Mouse (Mus musculus): Measurements from ENCODE around the gene 4833439L19Rik. TPM values are rescaled to one million over a fixed set of nuclear protein-coding genes. Genes with fewer than 3 reads are reported as not detected.

4833439L19Rik gene
- polyA plus RNA-seq, 1 experiment from 2014 or later: 205 TPM

DNA sequence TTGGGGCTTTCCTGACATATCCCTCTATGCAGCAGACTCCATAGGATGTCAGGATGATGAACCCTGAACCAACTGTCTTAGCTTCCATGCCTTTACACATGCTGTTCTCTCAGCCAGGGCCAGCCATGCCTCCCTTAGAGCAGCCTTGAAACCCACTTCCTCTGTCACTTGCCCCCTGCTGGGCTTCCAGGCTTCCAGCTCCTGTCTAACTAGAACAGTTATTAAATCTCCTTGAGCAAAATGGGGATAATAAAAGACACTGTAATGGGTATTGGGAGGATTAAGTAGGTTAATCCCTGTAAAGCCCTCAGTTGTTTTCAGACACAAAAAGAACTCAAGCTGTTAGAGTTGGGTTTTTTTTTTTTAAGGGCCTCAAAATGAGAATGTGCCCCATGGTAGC is 38.3 kb upstream of the 4833439L19Rik start:
- H3K9ac ChIP-seq (replicated peaks; ENCODE audit: low read length): no peak overlapping the region
- no peak overlapping the region for H3K4me3 ChIP-seq (ENCODE audit: low read length)
- H3K9me3 ChIP-seq (ENCODE audit: low read length): no peaks in the 10 kb centered on the region
- ATAC-seq (ENCODE audit: low FRiP score, low TSS enrichment): no peak
- H3K4me2 ChIP-seq (replicated peaks; ENCODE audit: low read depth, low read length): no peak overlapping the region
- H3K27me3 ChIP-seq (ENCODE audit: insufficient read depth, low read length): no peaks in the 10 kb centered on the region
- H3K27ac ChIP-seq (ENCODE audit: low read length): no peak overlapping the region
- peaks cover 24% of the 10 kb centered on the region; the same call in 1 of the 2 replicates for H3K36me3 ChIP-seq (ENCODE audit: insufficient read depth, low read length)
- no peaks in the 10 kb centered on the region for H3K4me1 ChIP-seq (ENCODE audit: insufficient read depth, low read length)

DNA sequence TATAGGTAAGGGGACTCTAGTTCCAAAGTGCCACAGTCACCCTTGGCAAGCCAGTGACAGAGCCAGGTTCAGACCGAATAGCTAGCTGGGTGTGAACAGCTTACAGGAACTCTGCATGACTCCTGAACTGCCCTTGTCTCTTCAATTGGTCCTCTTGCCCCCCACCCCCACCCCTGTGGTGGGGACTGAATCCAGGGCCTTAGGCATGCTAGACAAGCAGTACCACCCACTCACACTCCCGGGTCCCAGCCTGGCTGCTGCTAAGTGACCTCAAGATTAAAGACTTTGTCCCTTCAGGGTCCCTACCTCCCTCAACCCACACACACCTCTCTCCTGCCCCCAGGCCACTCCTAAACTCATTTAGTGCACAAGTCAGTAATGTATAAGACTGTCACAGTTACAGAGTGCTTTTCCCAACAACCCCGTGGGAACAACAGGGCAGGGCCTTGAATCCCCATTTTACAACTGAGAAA is 37.4 kb upstream of the 4833439L19Rik start:
- 16% methylated on average over 3 of the region's 3 CpGs for WGBS
- no peak overlapping the region; the same call in 1 of the 2 replicates for H3K9ac ChIP-seq (replicated peaks; ENCODE audit: low read length)
- H3K4me3 ChIP-seq (ENCODE audit: low read length): no peak overlapping the region
- H3K27me3 ChIP-seq (ENCODE audit: insufficient read depth, low read length): no peaks in the 10 kb centered on the region
- no peak for ATAC-seq (ENCODE audit: low FRiP score, low TSS enrichment)
- no peaks in the 10 kb centered on the region for H3K4me1 ChIP-seq (ENCODE audit: insufficient read depth, low read length)
- peaks cover 28% of the 10 kb centered on the region; the same call in 1 of the 2 replicates for H3K36me3 ChIP-seq (ENCODE audit: insufficient read depth, low read length)
- H3K27ac ChIP-seq (ENCODE audit: low read length): no peak overlapping the region
- H3K9me3 ChIP-seq (ENCODE audit: low read length): no peaks in the 10 kb centered on the region
- no peak overlapping the region for H3K4me2 ChIP-seq (replicated peaks; ENCODE audit: low read depth, low read length)

DNA sequence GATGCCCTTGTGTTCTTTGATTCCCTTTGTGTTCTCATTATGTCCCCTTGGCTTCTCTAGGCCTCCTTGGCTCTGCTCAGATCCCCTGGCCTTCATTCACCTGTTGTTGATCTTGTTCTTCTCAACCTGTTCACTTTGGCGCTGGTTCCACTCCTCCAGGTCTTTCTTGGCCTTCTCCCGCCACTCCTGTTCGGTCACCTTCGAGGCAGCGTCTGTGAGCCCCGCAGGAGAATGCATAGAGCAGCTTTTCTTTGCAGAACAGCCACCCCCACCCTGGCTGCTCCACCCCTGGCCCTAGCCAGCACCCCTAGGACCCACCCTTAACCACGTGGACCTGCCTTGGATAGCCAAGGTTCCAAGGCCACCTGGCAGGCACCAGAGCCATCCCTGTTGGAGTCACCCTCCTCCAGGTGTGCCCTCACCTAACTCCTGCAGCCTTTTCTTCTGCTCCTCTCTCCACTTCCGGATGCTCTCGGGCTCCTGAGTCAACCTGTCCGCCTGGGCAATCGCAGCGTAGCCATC is 33.4 kb upstream of the 4833439L19Rik start:
- H3K27me3 ChIP-seq (ENCODE audit: insufficient read depth, low read length): no peaks in the 10 kb centered on the region
- peaks cover 15% of the 10 kb centered on the region; the same call in 1 of the 2 replicates for H3K36me3 ChIP-seq (ENCODE audit: insufficient read depth, low read length)
- H3K4me2 ChIP-seq (replicated peaks; ENCODE audit: low read depth, low read length): no peak overlapping the region
- H3K9ac ChIP-seq (replicated peaks; ENCODE audit: low read length): no peak overlapping the region
- no peaks in the 10 kb centered on the region for H3K4me1 ChIP-seq (ENCODE audit: insufficient read depth, low read length)
- ATAC-seq (ENCODE audit: low FRiP score, low TSS enrichment): no peak
- H3K9me3 ChIP-seq (ENCODE audit: low read length): no peaks in the 10 kb centered on the region
- H3K27ac ChIP-seq (ENCODE audit: low read length): no peak overlapping the region
- H3K4me3 ChIP-seq (ENCODE audit: low read length): no peak overlapping the region
- 85% methylated on average over 12 of the region's 12 CpGs for WGBS

DNA sequence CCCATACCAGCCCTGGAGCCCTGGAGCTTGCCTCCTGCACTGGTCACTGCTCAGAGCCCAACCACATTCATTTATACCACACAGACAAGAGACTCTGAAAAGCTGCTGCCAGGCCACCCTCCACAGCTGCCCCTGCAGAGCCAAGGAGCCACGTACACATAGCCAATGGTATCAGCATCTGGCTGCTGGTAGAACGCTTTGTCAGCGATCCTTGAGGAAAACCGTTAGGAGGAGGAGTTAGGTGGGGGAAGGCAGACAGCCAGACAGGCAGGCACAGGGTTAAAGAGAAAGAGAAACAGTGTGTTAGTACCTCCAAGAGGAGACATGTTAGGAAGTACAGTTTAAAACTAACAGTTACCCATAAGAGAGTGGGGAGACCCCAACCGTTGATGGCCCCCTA is 31.6 kb upstream of the 4833439L19Rik start:
- H3K4me2 ChIP-seq (replicated peaks; ENCODE audit: low read depth, low read length): no peak overlapping the region
- H3K9me3 ChIP-seq (ENCODE audit: low read length): no peaks in the 10 kb centered on the region
- H3K4me3 ChIP-seq (ENCODE audit: low read length): no peak overlapping the region
- ATAC-seq (ENCODE audit: low FRiP score, low TSS enrichment): no peak
- 59% methylated on average over 5 of the region's 5 CpGs for WGBS
- peaks cover 1% of the 10 kb centered on the region; the same call in 1 of the 2 replicates for H3K4me1 ChIP-seq (ENCODE audit: insufficient read depth, low read length)
- H3K27ac ChIP-seq (ENCODE audit: low read length): no peak overlapping the region
- H3K27me3 ChIP-seq (ENCODE audit: insufficient read depth, low read length): no peaks in the 10 kb centered on the region
- H3K36me3 ChIP-seq (ENCODE audit: insufficient read depth, low read length): peaks cover 15% of the 10 kb centered on the region; the same call in 1 of the 2 replicates
- no peak overlapping the region for H3K9ac ChIP-seq (replicated peaks; ENCODE audit: low read length)

DNA sequence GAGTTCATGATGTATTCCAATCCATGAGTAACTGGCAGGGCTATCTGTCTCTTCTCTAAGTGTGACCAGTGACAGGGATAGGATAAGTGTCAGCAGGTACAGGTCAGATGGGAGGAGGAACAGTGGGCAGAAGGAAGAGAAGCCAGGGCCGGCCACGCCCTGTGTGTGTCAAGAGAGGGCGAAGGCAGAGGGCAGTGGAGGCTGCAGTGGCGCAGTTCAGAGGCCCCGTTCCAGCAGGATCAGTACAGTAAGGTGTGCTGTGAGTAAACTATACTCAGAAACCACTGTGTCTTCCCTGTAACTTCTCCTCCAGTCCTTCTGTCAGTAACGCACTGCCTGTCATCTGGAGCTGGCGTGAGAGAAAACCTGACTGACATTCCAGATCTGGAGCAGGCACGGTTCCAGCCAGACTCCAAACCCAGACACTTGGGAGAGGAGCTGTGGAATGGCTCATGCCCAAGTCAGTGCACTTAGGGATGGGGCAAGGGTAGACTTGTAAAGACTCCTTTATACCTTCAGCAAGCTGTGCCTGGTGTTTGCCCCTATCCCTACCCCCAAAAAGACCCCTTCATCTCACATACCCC is 31.0 kb upstream of the 4833439L19Rik start:
- H3K4me2 ChIP-seq (replicated peaks; ENCODE audit: low read depth, low read length): no peak overlapping the region
- no peak overlapping the region for H3K27ac ChIP-seq (ENCODE audit: low read length)
- H3K4me1 ChIP-seq (ENCODE audit: insufficient read depth, low read length): peaks cover 8% of the 10 kb centered on the region
- WGBS: 83% methylated on average over 8 of the region's 8 CpGs
- H3K9ac ChIP-seq (replicated peaks; ENCODE audit: low read length): no peak overlapping the region
- no peaks in the 10 kb centered on the region for H3K9me3 ChIP-seq (ENCODE audit: low read length)
- no peak overlapping the region for H3K4me3 ChIP-seq (ENCODE audit: low read length)
- no peaks in the 10 kb centered on the region for H3K27me3 ChIP-seq (ENCODE audit: insufficient read depth, low read length)
- no peak for ATAC-seq (ENCODE audit: low FRiP score, low TSS enrichment)
- peaks cover 14% of the 10 kb centered on the region; the same call in 1 of the 2 replicates for H3K36me3 ChIP-seq (ENCODE audit: insufficient read depth, low read length)

DNA sequence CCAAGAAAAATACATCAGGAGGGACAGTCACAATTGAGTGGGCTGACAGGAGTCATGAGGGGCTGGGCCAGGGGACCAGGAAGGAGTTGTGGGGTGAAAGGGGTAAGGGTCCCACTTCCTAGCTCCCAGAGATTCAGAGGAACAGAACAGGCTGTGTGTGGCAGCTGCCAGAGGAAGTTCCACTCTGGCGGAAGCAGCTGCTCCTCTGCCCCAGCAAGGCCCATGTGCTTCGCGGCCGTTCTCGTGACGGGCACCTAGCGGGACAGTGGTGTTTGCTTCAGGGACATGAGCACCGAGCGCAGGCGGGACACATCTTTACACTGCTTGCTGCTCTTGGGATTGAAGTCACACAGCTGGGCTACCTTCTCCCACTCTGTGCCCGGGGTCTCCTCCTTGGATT is 28.4 kb upstream of the 4833439L19Rik start:
- 85% methylated on average over 11 of the region's 11 CpGs for WGBS
- Histone ChIP-seq H3K9me3 (ENCODE audit: low read length) (no peaks in the 10 kb centered on the region), H3K27me3 (ENCODE audit: insufficient read depth, low read length) (no peaks in the 10 kb centered on the region), H3K4me1 (ENCODE audit: insufficient read depth, low read length) (peaks cover 19% of the 10 kb centered on the region), H3K4me2 (replicated peaks; ENCODE audit: low read depth, low read length) (no peak overlapping the region), H3K9ac (replicated peaks; ENCODE audit: low read length) (no peak overlapping the region), H3K4me3 (ENCODE audit: low read length) (no peak overlapping the region), H3K36me3 (ENCODE audit: insufficient read depth, low read length) (peaks cover 5% of the 10 kb centered on the region; the same call in 1 of the 2 replicates), H3K27ac (ENCODE audit: low read length) (no peak overlapping the region)
- no peak for ATAC-seq (ENCODE audit: low FRiP score, low TSS enrichment)

DNA sequence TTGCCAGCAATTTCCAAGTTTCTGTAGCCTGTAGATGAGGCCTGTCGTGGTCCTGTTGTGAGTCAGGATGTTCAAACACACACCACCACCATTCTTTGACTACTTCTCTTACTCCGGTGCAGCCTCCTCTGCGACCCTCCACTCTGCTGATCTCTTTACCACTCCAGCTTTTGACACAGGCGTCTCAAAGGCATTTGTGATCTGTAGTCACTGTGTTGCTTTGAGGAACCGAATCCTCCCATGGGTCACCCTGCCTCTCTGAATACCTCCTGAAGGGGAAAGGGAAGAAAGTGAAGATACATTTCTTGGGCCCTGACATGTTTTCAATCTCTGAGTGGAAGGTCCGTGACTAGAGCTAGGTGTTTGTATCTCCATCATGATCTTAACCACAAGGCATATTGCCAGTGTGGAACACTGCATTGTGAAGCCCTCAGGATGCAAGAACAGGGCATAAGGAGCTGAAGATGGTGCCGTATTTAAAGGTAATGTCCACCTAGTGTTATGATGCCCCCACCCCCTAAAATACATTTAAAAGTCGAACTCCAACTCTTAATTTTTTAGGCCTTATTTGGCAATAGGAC is 26.6 kb upstream of the 4833439L19Rik start:
- Histone ChIP-seq H3K27me3 (ENCODE audit: insufficient read depth, low read length) (no peaks in the 10 kb centered on the region), H3K9me3 (ENCODE audit: low read length) (no peaks in the 10 kb centered on the region), H3K9ac (replicated peaks; ENCODE audit: low read length) (no peak overlapping the region), H3K27ac (ENCODE audit: low read length) (no peak overlapping the region), H3K4me2 (replicated peaks; ENCODE audit: low read depth, low read length) (no peak overlapping the region), H3K4me1 (ENCODE audit: insufficient read depth, low read length) (peaks cover 20% of the 10 kb centered on the region), H3K4me3 (ENCODE audit: low read length) (no peak overlapping the region), H3K36me3 (ENCODE audit: insufficient read depth, low read length) (peaks cover 11% of the 10 kb centered on the region)
- no peak for ATAC-seq (ENCODE audit: low FRiP score, low TSS enrichment)
- 95% methylated on average over 8 of the region's 8 CpGs for WGBS

DNA sequence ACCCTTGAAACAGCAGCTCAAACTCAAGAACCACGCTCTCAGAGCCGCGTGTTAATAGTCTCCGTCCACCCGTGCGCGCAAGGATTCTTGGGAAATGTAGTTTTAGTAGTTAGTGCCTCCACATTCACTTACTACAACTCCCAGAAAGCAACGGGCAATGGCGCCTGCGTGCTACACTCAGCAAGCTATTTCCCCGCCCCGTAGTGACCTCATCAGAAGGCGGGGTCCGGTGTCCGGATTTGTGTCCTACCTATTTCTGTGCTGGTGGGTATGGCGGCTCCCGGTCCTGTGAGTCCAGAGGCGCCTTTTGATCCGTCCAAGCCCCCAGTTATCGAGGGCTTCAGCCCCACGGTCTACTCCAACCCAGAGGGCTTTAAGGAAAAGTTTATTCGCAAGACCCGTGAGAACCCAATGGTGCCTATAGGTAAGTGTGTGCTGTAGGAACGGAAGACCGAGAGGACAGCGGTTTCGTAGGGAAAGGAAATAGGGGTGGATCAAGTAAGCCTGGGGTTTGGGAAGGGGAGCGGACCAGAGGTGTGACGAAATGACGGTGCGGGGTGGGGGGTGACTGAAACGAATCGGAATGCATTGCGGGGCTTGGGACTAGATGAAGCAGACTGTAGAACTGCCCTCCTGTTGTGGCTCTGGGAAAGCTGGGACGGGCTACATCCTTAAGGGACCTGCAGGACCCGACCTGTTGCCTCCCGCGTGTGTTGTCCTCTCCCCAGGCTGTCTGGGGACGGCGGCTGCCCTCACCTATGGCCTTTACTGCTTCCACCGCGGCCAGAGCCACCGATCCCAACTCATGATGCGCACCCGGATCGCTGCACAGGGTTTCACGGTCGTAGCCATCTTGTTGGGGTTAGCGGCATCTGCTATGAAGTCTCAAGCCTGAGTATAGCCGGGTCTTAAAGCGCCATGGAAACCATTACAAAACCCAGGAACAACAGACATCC is 25.0 kb upstream of the 4833439L19Rik start, which contains the start of the genes Nop16 and Higd2a:
Gene Nop16 (minus strand): TSS at position 95 of the 956 bp plus-strand sequence.
Gene Higd2a (plus strand): TSS at position 212 of the 956 bp plus-strand sequence.
- Histone ChIP-seq H3K36me3 (ENCODE audit: insufficient read depth, low read length) (peaks cover 20% of the 10 kb centered on the region), H3K27ac (ENCODE audit: low read length) (peak within 1 kb of the TSS; percentile 91), H3K27me3 (ENCODE audit: insufficient read depth, low read length) (no peaks in the 10 kb centered on the region), H3K9me3 (ENCODE audit: low read length) (no peaks in the 10 kb centered on the region), H3K4me3 (ENCODE audit: low read length) (peak within 1 kb of the TSS; percentile 98), H3K9ac (replicated peaks; ENCODE audit: low read length) (peak within 1 kb of the TSS; percentile 95), H3K4me1 (ENCODE audit: insufficient read depth, low read length) (peaks cover 20% of the 10 kb centered on the region), H3K4me2 (replicated peaks; ENCODE audit: low read depth, low read length) (peak within 1 kb of the TSS; percentile 82)
- under 1% methylated on average over 51 of the region's 51 CpGs for WGBS
- ATAC-seq (ENCODE audit: low FRiP score, low TSS enrichment): peak; percentile 97

DNA sequence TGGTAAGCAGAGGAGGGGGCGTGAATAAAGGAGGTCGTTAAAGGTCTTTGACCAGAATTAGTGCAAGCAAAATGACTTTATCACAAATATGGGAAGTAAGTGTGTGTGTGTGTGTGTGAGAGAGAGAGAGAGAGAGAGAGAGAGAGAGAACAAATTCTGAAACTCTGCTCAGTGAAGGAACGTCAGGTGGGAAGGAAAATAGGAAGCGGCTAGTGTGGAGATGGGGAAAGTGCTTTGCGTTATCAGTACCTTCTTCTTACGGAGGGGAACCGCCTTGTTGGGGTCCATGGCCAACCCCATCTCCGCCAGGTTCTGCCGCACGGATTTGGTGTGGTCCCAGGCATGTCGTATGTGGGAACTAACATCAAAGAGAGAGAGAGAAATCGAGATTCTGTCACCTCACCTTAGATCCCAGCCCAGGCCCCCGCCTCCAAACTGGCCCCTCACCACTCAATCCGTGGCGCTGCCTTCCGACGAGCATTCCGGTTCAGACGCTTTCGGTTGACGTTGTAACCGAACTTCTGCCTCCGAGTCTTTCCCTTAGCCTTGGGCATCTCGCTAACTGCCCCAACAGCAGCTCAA is 24.3 kb upstream of the 4833439L19Rik start:
- H3K4me1 ChIP-seq (ENCODE audit: insufficient read depth, low read length): peaks cover 20% of the 10 kb centered on the region
- H3K4me2 ChIP-seq (replicated peaks; ENCODE audit: low read depth, low read length): peak overlapping the region; percentile 66
- ATAC-seq (ENCODE audit: low FRiP score, low TSS enrichment): peak; percentile 29
- H3K36me3 ChIP-seq (ENCODE audit: insufficient read depth, low read length): peaks cover 25% of the 10 kb centered on the region
- peak overlapping the region; percentile 98 for H3K4me3 ChIP-seq (ENCODE audit: low read length)
- H3K9ac ChIP-seq (replicated peaks; ENCODE audit: low read length): peak overlapping the region; percentile 95
- no peaks in the 10 kb centered on the region for H3K27me3 ChIP-seq (ENCODE audit: insufficient read depth, low read length)
- H3K27ac ChIP-seq (ENCODE audit: low read length): peak overlapping the region; percentile 34
- no peaks in the 10 kb centered on the region for H3K9me3 ChIP-seq (ENCODE audit: low read length)
- 1% methylated on average over 24 of the region's 24 CpGs for WGBS
